Mouse (Mus musculus): ENCODE results near the gene Mecom. TPM values are rescaled to one million over a fixed set of nuclear protein-coding genes. Genes with fewer than 3 reads are reported as not detected.

The Mecom gene
- polyA plus RNA-seq, 1 experiment from 2014 or later = 41.8 TPM

DNA sequence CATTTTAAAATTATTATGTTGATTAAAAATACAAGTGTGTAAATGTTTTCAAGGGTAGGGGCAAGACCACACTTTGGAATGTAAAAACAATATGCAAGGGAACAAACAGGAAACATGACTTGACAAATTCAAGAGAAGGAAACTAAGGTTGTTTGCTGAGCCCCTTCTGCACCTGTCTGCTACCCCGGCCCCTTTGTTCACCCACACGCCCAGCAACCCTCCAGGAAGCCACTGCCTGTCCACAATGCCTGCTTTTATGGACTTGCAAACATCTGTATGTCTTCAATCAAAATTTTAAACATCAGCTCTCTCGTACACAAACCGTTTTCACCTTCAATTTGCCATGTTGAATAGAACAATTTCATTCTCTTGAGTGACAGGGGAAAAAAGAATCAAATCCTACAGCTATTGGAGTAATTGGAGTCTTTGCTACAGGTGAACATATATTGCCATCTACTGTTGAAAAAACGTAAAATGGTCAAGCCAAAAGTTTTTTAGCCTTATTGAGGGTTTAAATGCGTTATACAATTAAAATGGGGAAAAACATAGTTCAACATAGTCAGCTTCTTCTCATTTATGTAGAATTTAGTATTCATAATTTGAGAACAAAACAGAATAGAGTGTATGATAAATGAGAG, 13.0 kb upstream of the Mecom start:
- 53% methylated on average over 6 of the region's 6 CpGs for WGBS (ENCODE audit: insufficient replicate concordance)
- no peak overlapping the region for H3K9ac ChIP-seq (ENCODE audit: low read depth, low read length)
- no peaks in the 10 kb centered on the region for H3K27me3 ChIP-seq (ENCODE audit: control insufficient read depth, insufficient read depth, low read length)
- no peak overlapping the region for H3K4me3 ChIP-seq (ENCODE audit: low read depth, low read length)
- no peak overlapping the region for H3K4me2 ChIP-seq
- no peak for ATAC-seq (replicated peaks; ENCODE audit: insufficient number of reproducible peaks, low FRiP score, low TSS enrichment)
- H3K4me1 ChIP-seq (ENCODE audit: control insufficient read depth, insufficient read depth, low read length) = no peaks in the 10 kb centered on the region
- H3K9me3 ChIP-seq (replicated peaks; ENCODE audit: control insufficient read depth, low read length) = no peaks in the 10 kb centered on the region
- no peak overlapping the region for H3K27ac ChIP-seq (ENCODE audit: low read depth, low read length)
- no peaks in the 10 kb centered on the region for H3K36me3 ChIP-seq (ENCODE audit: control insufficient read depth, insufficient read depth, low read length)

DNA sequence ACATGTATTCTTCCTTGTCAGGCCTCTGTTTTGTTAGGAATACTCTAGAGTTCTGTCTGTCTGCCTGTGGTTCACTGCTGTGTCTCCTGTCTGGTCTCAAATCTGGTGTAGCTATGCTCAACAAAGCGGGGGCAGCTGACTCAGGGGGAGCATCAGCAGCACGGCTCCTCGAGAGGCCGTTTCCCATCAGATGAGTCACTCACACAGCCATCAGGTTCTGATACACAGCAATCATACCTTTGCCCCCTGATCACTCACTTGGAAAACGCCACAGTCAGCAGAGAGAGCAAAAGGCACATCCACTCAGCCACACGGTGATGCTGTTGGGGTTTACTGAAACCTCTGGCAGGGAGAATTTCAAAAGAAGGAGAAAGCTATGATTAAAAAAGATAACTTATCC, 5.9 kb upstream of the Mecom start:
- no peak for ATAC-seq (replicated peaks; ENCODE audit: insufficient number of reproducible peaks, low FRiP score, low TSS enrichment)
- WGBS (ENCODE audit: insufficient replicate concordance) = 66% methylated on average over 6 of the region's 6 CpGs
- H3K4me1 ChIP-seq (ENCODE audit: control insufficient read depth, insufficient read depth, low read length) = 0 out of 2 replicates have a peak, but pooled peaks cover 2% of the 10 kb centered on the region
- no peaks in the 10 kb centered on the region for H3K27me3 ChIP-seq (ENCODE audit: control insufficient read depth, insufficient read depth, low read length)
- no peak overlapping the region for H3K27ac ChIP-seq (ENCODE audit: low read depth, low read length)
- H3K36me3 ChIP-seq (ENCODE audit: control insufficient read depth, insufficient read depth, low read length) = no peaks in the 10 kb centered on the region
- H3K9ac ChIP-seq (ENCODE audit: low read depth, low read length) = no peak overlapping the region
- no peak overlapping the region for H3K4me2 ChIP-seq
- no peak overlapping the region for H3K4me3 ChIP-seq (ENCODE audit: low read depth, low read length)
- no peaks in the 10 kb centered on the region for H3K9me3 ChIP-seq (replicated peaks; ENCODE audit: control insufficient read depth, low read length)

DNA sequence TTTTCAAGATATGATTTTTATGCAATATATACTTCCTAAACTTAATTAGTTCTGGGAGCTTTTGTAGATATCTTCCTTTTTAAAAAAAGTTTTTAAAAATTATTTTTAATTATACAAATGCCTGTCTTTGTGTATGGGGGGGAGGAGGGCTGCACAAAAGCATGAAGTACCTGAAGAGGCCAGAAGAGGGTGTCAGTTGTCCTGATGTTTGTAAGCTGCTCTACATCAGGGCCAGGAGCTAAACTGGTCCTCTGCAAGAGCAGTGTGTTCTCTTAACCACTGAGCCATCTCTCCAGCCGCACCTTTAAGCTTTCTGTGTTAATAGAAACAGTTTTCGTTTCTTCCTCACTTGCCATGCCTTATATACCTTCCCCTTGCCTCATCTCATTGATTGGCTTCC, 2.4 kb upstream of the Mecom start:
- no peaks in the 10 kb centered on the region for H3K27me3 ChIP-seq (ENCODE audit: control insufficient read depth, insufficient read depth, low read length)
- no peak overlapping the region for H3K9ac ChIP-seq (ENCODE audit: low read depth, low read length)
- no peaks in the 10 kb centered on the region for H3K36me3 ChIP-seq (ENCODE audit: control insufficient read depth, insufficient read depth, low read length)
- no peaks in the 10 kb centered on the region for H3K9me3 ChIP-seq (replicated peaks; ENCODE audit: control insufficient read depth, low read length)
- no peak overlapping the region for H3K27ac ChIP-seq (ENCODE audit: low read depth, low read length)
- H3K4me1 ChIP-seq (ENCODE audit: control insufficient read depth, insufficient read depth, low read length) = peaks cover 13% of the 10 kb centered on the region
- no peak overlapping the region for H3K4me2 ChIP-seq
- ATAC-seq (replicated peaks; ENCODE audit: insufficient number of reproducible peaks, low FRiP score, low TSS enrichment) = no peak
- 54% methylated on average over 2 of the region's 2 CpGs for WGBS (ENCODE audit: insufficient replicate concordance)
- no peak overlapping the region for H3K4me3 ChIP-seq (ENCODE audit: low read depth, low read length)

DNA sequence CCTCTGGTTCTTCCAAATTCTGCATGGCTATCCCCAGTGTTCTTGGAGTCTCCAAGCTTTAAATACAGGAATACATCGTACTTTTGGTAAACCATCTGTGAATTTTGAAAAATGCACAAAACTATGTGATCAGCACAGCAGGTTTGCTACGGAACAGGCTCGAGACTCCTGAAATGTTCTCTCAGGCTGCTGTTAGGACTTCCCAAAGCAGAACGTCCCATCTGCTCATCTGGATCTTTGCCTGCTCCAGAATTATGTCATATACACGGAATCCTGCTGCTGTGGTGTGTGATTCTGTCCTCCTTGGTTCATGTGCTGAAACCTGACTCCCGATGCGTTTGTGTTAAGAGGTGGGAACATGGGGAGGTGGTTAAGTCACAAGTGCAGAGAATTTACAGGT, 1.1 kb upstream of the Mecom start:
- 77% methylated on average over 7 of the region's 7 CpGs for WGBS (ENCODE audit: insufficient replicate concordance)
- Histone ChIP-seq H3K9me3 (replicated peaks; ENCODE audit: control insufficient read depth, low read length) (no peaks in the 10 kb centered on the region), H3K4me2 (no peak overlapping the region), H3K36me3 (ENCODE audit: control insufficient read depth, insufficient read depth, low read length) (no peaks in the 10 kb centered on the region), H3K9ac (ENCODE audit: low read depth, low read length) (no peak overlapping the region), H3K4me3 (ENCODE audit: low read depth, low read length) (no peak overlapping the region), H3K4me1 (ENCODE audit: control insufficient read depth, insufficient read depth, low read length) (peaks cover 13% of the 10 kb centered on the region), H3K27me3 (ENCODE audit: control insufficient read depth, insufficient read depth, low read length) (no peaks in the 10 kb centered on the region), H3K27ac (ENCODE audit: low read depth, low read length) (no peak overlapping the region)
- ATAC-seq (replicated peaks; ENCODE audit: insufficient number of reproducible peaks, low FRiP score, low TSS enrichment) = no peak

GRCm38 (mm10) chr3:30546831-30547369, 908 bp downstream of the Mecom start:
- Histone ChIP-seq H3K4me3 (ENCODE audit: low read depth, low read length) (peak overlapping the region; percentile 9; the same call in 1 of the 2 replicates), H3K27me3 (ENCODE audit: control insufficient read depth, insufficient read depth, low read length) (no peaks in the 10 kb centered on the region), H3K9ac (ENCODE audit: low read depth, low read length) (no peak overlapping the region), H3K4me2 (peak overlapping the region; percentile 56), H3K27ac (ENCODE audit: low read depth, low read length) (no peak overlapping the region), H3K9me3 (replicated peaks; ENCODE audit: control insufficient read depth, low read length) (no peaks in the 10 kb centered on the region), H3K36me3 (ENCODE audit: control insufficient read depth, insufficient read depth, low read length) (no peaks in the 10 kb centered on the region), H3K4me1 (ENCODE audit: control insufficient read depth, insufficient read depth, low read length) (peaks cover 13% of the 10 kb centered on the region)
- WGBS (ENCODE audit: insufficient replicate concordance) = 44% methylated on average over 11 of the region's 11 CpGs
- no peak for ATAC-seq (replicated peaks; ENCODE audit: insufficient number of reproducible peaks, low FRiP score, low TSS enrichment)

GRCm38 (mm10) chr3:30546366-30546765, 1.4 kb downstream of the Mecom start:
- WGBS (ENCODE audit: insufficient replicate concordance) = 44% methylated on average over 13 of the region's 13 CpGs
- no peaks in the 10 kb centered on the region for H3K9me3 ChIP-seq (replicated peaks; ENCODE audit: control insufficient read depth, low read length)
- H3K27me3 ChIP-seq (ENCODE audit: control insufficient read depth, insufficient read depth, low read length) = no peaks in the 10 kb centered on the region
- peak overlapping the region; percentile 56 for H3K4me2 ChIP-seq
- no peaks in the 10 kb centered on the region for H3K36me3 ChIP-seq (ENCODE audit: control insufficient read depth, insufficient read depth, low read length)
- no peak for ATAC-seq (replicated peaks; ENCODE audit: insufficient number of reproducible peaks, low FRiP score, low TSS enrichment)
- H3K4me3 ChIP-seq (ENCODE audit: low read depth, low read length) = peak overlapping the region; percentile 9; the same call in 1 of the 2 replicates
- no peak overlapping the region for H3K9ac ChIP-seq (ENCODE audit: low read depth, low read length)
- peaks cover 13% of the 10 kb centered on the region for H3K4me1 ChIP-seq (ENCODE audit: control insufficient read depth, insufficient read depth, low read length)
- no peak overlapping the region for H3K27ac ChIP-seq (ENCODE audit: low read depth, low read length)

DNA sequence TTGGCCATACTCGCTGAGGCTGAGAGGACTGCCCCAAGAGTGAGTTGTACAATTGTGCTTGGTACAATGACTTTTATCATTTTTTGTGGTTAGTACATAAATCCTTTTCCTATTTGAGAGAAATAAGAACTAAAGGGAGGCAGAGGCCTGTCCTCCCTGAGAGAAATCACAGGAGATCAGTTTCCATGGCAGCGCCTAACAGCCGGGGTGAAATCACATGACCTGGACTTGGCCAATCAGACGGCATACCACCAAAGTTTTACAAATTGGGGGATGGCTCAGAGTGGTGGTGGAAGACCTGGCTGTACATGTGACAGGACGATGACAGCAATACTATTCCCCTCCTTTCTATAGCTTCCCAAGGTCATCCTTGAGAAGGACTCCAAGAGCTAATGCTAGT, 2.6 kb downstream of the Mecom start:
- 86% methylated on average over 5 of the region's 5 CpGs for WGBS (ENCODE audit: insufficient replicate concordance)
- no peak for ATAC-seq (replicated peaks; ENCODE audit: insufficient number of reproducible peaks, low FRiP score, low TSS enrichment)
- no peak overlapping the region for H3K9ac ChIP-seq (ENCODE audit: low read depth, low read length)
- no peaks in the 10 kb centered on the region for H3K9me3 ChIP-seq (replicated peaks; ENCODE audit: control insufficient read depth, low read length)
- no peak overlapping the region for H3K4me2 ChIP-seq
- no peaks in the 10 kb centered on the region for H3K27me3 ChIP-seq (ENCODE audit: control insufficient read depth, insufficient read depth, low read length)
- no peak overlapping the region for H3K4me3 ChIP-seq (ENCODE audit: low read depth, low read length)
- H3K27ac ChIP-seq (ENCODE audit: low read depth, low read length) = no peak overlapping the region
- H3K4me1 ChIP-seq (ENCODE audit: control insufficient read depth, insufficient read depth, low read length) = peaks cover 13% of the 10 kb centered on the region
- H3K36me3 ChIP-seq (ENCODE audit: control insufficient read depth, insufficient read depth, low read length) = no peaks in the 10 kb centered on the region

- H3K9ac ChIP-seq (ENCODE audit: low read depth, low read length) = no peak overlapping the region
- WGBS (ENCODE audit: insufficient replicate concordance) = 39% methylated on average over 5 of the region's 5 CpGs
- no peaks in the 10 kb centered on the region for H3K9me3 ChIP-seq (replicated peaks; ENCODE audit: control insufficient read depth, low read length)
- no peak for ATAC-seq (replicated peaks; ENCODE audit: insufficient number of reproducible peaks, low FRiP score, low TSS enrichment)
- H3K4me2 ChIP-seq = no peak overlapping the region
- H3K4me1 ChIP-seq (ENCODE audit: control insufficient read depth, insufficient read depth, low read length) = peaks cover 11% of the 10 kb centered on the region
- no peaks in the 10 kb centered on the region for H3K36me3 ChIP-seq (ENCODE audit: control insufficient read depth, insufficient read depth, low read length)
- no peak overlapping the region for H3K4me3 ChIP-seq (ENCODE audit: low read depth, low read length)
- H3K27me3 ChIP-seq (ENCODE audit: control insufficient read depth, insufficient read depth, low read length) = no peaks in the 10 kb centered on the region
- H3K27ac ChIP-seq (ENCODE audit: low read depth, low read length) = no peak overlapping the region
These were observed 3.5 kb downstream of the Mecom start for GRCm38 (mm10) chr3:30544305-30544704.

DNA sequence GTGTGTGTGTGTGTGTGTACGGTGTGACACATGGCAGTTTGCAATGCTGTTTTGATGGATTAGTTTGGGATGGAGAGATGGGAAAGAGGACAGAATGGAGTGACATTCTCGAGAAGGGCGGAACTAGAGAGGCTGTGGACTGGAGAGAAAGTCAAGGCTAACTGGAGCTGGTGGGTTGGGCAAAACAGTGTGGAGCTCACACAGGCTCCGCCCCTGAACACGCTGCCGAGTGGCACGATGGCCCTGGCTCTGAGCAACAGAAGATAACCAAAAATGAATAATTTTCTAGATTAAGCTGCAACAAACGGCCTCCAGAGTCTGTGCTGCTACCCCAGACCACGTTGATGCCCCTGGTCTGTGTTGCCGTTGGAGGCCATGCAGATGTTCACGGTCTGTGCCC, 12.0 kb downstream of the Mecom start:
- 79% methylated on average over 11 of the region's 11 CpGs for WGBS (ENCODE audit: insufficient replicate concordance)
- H3K9me3 ChIP-seq (replicated peaks; ENCODE audit: control insufficient read depth, low read length) = no peaks in the 10 kb centered on the region
- H3K4me2 ChIP-seq = no peak overlapping the region
- no peaks in the 10 kb centered on the region for H3K36me3 ChIP-seq (ENCODE audit: control insufficient read depth, insufficient read depth, low read length)
- no peak overlapping the region for H3K9ac ChIP-seq (ENCODE audit: low read depth, low read length)
- H3K4me1 ChIP-seq (ENCODE audit: control insufficient read depth, insufficient read depth, low read length) = no peaks in the 10 kb centered on the region
- no peak overlapping the region for H3K4me3 ChIP-seq (ENCODE audit: low read depth, low read length)
- H3K27me3 ChIP-seq (ENCODE audit: control insufficient read depth, insufficient read depth, low read length) = no peaks in the 10 kb centered on the region
- H3K27ac ChIP-seq (ENCODE audit: low read depth, low read length) = no peak overlapping the region
- ATAC-seq (replicated peaks; ENCODE audit: insufficient number of reproducible peaks, low FRiP score, low TSS enrichment) = no peak
